Mouse (Mus musculus) 3134 (cell line): ENCODE data around the gene Gm14743.
"Not testable (repeated sequence)": the region's sequence is repeated elsewhere in the genome, so short reads cannot be mapped to it uniquely, and the experiment has no call there.

Experiments
- DNase-seq: peaks from one replicate; pipeline ENCODE4 v3.0.0-alpha.2; 2011; ENCODE audit warnings: low spot score; ENCODE audit not compliant: insufficient read length; ENCODE audit errors: extremely low read depth

Gm14743 gene

DNA sequence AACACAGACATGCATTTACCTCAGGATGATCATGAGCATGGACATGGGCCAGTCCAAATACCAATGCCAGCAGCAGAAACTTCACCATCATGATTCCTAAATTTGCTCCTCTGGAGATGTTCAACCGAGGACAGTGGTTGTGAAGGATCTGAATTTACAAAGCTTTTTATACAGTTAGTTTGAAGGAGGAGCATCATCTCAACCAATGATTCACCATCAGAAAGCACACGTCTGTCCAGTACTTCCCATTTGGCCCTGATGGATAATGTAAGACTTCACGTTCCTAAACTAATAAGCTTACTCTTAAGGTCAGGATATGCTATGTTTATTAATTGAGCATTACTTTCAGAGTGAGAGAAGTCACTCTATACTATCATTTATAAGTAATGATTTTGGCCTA, at the start of gene Gm14743:
Gene Gm14743 (minus strand): TSS at position 101 of the 400 bp plus-strand sequence.
- DNase-seq: not testable (repeated sequence)

DNA sequence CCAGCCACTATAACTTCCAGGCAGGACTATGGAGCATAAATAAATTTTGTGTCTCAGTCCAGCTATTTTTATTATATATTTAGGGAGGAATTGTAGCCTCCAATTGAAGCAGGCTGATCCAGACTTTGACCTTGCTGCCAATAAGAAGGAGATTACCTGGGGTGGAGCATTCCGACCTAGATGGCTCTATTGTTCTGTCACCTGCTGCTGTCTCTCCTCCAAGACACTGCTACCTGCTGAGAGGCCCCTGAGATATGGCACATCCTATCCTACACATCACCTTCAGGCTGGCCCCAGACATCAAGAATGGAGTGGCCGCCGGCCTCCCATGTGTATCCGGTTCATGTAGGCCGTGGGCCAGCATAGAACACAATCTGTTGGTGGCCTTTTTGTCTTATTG, 42.9 kb downstream of the Gm14743 start:
- DNase-seq: no peak

DNA sequence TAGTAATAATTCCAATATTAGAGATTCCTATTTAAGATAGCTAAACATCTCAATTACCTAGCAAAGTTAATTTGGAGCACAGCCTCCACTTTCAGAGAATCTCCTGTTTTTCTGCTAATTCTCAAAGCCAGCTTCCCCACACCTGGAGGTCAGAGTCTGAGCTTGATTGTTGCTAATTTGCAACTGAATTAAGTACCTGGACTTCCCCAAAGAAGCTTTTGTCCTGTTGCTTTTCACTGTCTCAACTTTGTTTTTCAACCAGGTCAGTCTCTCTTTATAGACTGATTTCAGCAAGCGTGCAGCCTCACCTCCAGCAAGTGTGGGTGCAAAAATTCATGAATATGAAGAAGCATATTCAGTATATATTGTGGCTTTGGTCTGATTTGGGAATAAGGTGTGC, 43.5 kb downstream of the Gm14743 start:
- not testable (repeated sequence) for DNase-seq
